Mouse (Mus musculus): Measurements from ENCODE around the gene Btbd3.

Btbd3 gene

DNA sequence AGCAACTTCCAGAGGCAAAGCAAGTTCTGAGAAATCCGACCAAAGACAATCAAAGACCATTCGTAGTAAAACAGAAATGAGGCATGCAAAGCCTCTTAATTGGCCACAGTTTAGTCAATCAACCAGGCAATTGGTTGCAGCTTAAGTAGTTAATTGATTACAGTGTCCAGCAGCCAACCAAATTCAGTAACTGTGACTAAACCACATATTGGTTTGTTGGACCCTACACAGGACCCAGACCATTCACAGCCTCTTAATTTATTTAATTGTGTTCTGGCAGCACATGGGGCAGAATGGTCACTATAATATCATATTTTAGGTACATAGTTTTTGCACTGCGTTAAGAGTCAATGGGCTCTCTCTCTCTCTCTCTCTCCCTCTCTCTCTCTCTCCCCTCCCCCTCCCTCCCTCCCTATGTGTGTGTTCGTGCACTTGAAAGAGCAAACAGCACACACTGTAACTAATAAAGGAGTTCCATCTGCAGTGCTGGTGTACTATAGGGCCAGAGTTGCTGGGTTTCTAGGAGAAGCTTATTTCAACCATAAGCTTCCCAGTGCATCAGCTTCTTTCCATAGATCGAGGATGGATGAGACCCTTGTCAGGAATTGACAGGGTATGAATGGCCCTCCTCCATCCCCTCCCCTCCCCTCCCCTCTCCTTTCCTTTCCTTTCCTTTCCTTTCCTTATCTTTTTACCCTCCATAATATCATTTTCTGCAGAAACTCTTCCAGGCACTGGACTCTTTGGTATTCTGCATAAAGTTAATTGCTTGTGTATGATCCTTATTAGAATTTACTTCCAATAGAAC is 275.0 kb downstream of the Btbd3 start:
- DNase-seq (ENCODE audit: extremely low read depth, low read depth), result no peak

DNA sequence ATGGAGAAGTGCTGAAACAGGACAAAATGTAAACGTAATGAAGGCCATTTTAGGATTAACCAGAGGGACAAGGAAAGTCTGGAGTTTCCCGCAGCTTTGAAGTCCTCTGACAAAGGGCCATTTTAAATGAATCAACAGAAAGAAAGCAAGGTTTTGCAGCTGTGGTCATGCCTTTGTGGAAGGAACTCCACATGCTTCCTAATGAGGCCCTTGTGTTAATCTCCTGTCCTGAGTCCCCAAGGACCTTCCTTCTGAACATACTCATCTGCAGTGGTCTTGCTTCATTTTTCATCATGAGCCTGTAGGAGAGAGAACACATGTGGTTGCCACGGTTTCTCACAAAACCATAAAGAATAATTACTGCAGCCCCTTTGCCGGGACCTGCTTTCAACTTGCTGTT is 275.6 kb downstream of the Btbd3 start:
- DNase-seq (ENCODE audit: extremely low read depth, low read depth), result no peak

DNA sequence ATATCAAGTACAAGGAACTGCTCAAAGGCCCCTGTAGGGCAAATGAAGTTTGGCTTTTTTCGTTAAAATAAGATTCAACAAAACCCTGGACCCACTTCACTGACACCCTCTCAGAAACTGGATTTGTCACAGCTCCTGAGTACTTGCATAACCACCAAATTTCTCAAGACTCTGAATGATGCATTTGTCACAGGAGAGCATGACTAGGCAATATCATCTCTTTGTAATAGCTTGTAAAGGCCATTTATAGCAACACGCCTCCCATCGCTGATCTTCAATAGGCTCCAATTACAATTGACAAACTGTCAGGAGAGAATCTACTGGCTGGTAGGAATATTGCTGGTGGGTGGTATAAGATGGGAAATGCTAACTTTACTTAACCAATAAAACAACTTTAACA is 283.3 kb downstream of the Btbd3 start:
- DNase-seq (ENCODE audit: extremely low read depth, low read depth), result no peak

DNA sequence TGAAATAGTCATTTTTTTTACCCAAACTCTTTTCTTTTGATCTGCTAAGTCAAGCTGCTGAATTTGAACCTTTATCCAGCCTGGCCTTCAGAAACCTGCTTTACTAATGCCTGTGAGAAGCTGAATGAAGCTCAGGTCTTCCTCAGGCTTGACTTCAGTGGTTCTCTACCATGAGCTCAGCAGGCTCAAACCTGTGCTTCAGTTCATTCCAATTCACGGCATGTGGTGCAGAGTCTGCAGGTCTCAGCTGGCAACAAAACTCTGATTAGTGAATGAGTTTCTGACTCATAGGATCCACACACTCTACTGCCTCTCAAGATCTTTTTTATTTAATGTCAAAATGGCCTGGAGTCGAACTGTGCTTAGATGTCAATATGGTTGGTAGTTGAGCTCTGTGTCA is 292.6 kb downstream of the Btbd3 start:
- no peak for DNase-seq (ENCODE audit: extremely low read depth, low read depth)

DNA sequence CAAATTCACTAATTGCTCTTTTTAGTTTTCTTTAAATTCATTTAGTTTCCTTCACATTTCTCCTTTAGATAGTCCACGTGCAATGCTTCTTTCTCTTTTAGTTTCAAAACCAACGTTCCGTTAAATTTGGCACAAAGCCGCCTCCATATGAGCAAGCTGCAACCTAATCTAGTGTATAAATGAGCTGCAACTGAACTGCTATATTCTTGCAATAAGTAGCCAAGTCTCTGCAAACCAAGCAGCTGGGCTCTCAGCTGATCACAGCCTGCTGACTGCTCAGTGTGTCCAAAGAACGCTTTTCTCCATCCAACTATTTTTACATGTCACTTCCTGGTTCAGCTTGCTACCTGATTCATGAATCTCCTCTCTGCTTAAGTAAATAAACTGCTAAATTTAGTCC is 295.2 kb downstream of the Btbd3 start:
- no peak for DNase-seq (ENCODE audit: extremely low read depth, low read depth)

DNA sequence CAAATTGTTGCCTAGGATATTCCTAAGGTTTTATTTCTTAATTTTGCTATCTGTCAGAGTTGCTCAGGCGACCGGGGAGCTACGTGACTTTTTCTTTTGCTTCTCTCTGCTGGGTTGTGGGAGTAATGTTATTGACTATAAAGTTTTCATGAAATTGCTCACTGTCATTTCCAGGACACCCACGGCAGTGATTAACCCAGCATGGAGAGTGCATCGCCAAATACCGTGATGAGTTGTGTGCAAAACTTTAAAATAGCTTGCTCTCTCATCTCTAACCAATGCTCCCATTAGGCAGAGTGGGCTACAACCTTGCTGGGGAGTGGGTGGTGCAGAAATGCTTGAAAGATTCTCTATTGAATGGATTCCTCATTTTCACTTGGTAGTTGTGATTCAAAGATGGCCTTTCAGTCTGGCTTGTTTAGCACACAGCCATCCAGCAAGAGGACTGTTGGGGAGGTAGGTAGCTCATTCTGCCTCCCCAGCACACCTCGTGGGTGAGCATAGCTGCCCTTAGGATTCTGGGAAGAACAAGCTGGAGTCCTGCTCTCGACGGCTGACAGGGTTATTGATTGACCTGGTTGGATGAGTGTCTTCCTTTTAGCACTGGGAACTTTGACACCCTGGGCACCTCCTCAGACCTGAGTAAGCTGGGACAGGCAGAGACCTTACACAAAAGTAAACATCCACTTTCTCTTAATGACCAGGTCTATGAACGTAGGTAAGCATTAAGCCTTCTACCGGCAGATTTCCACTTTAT is 298.9 kb downstream of the Btbd3 start:
- DNase-seq (ENCODE audit: extremely low read depth, low read depth), result no peak

DNA sequence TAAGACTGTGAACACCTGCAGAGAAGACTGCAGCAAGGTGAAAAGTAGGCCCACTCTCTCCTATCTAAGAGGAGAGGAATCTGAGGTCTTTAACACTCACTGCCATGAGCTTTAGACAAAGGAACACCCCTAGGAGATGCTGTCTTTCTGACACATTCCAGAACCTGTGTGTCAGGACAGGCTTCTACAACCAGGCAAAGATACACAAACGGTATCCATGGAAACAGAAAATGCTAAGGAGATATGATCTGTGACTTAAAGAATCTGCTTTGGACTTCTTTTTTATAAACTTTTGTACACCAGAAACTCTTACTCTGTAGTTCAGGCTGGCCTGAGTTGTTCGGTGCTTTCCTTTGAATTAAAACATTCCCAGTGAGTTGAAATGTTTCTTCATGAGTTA is 329.6 kb downstream of the Btbd3 start:
- DNase-seq (ENCODE audit: extremely low read depth, low read depth), result no peak

DNA sequence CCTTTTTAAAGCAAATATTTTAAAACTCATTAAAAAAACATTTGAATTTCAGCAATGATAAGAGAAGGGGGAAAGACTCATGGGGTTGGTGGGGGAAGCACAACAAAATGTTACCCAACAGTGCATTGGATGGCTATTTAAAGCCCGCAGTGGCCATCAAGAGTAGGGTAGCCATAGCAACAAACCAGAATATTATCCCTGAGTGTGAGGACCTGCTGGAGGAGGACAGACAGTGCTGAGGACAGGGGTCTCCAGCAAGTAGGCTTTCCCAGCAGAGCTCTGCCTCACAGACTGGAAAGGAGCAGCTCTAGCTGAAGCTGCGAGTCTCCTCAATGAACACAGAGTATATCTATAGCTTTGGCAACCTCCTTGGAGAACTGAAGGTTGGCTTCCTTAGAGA is 331.0 kb downstream of the Btbd3 start:
- DNase-seq (ENCODE audit: extremely low read depth, low read depth), result no peak

DNA sequence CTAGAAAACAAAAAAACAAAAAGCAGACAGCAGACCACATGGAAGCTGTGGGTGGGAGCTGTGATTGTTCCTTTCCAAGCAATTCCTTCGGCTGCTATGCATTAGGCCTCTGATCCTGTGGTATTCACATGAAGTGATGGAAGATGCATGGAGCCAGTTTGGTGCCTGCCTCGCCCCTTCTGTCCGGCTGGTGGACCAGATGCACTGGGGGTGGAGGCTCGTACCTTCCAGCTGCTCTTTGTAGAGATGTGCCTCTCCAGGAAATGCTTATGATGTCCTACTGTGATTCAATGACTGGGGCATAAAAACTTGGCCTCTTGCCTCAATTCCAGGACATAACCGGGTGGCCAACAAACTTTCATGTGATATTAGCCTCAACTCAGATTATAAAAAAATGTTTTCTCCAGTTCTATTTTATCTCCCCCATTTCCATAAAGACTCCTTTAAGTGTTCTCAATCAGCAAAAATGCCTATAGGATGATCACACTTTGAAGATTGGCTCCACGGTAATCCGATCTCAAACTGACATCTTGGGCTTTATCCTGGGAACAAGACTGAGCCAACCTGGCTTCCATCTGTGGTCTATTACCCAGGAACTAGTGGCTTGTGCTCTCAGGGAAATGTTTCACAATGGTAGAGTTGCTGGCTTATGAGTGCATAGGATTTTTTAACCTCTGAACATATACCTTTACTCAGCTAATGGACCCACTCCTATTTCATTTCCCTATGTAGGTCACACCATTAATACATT is 331.6 kb downstream of the Btbd3 start:
- no peak for DNase-seq (ENCODE audit: extremely low read depth, low read depth)

DNA sequence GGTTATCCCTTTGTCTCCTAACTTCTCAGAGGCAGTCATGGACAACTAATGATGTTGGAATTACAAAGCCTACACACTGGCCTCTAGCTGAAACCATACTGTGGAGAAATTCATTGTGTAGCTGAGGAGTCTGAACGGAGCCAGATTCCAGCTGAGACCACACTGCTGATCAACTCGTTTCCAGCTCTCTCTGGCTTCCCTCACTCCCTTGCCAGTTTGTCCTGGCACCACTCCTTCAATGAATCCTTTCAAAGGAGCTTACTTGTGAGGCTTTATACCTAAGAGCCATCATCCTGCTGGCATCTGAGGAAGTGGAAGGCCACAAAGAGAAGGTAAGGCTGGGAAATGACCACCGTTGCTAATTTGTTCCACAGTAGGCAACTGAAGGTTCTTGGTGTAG is 332.7 kb downstream of the Btbd3 start:
- DNase-seq (ENCODE audit: extremely low read depth, low read depth), result no peak

DNA sequence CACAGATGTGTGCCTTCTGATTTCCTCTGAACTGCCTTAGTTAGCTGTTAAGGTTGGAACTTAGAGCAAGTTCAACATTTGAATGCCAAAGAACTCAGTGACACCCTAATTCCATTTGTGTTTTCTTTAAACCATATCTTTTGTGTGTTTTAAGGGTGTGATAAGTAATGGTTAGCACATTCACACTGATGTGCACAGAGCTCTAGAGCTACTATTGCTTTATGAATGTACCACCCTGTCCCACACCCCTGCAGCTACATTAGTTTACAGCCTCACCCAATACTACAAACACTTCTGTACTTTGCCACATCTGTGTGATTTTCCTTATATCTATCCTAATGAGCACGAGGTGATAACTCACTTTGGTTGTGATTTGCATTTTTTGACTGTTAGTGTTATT is 333.9 kb downstream of the Btbd3 start:
- no peak for DNase-seq (ENCODE audit: extremely low read depth, low read depth)

DNA sequence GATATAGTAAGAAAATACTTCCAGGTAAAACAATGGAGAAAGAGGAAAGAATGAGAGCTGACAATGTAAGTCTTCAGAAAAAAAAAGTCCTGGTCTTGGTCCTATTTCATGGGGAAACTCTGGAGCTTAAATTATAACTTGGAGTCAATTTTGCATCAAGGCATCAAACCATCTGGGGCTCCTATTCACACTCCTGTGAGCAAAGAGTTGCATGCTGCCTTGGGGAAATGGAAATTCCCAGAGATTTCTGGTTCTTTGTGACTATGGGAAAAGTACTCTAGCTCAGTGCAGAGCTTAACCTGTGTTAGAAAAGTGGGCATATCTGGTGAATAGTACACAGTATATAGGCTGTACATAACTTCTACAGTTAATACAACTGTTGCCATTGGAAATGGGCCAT is 356.0 kb downstream of the Btbd3 start:
- no peak for DNase-seq (ENCODE audit: extremely low read depth, low read depth)

DNA sequence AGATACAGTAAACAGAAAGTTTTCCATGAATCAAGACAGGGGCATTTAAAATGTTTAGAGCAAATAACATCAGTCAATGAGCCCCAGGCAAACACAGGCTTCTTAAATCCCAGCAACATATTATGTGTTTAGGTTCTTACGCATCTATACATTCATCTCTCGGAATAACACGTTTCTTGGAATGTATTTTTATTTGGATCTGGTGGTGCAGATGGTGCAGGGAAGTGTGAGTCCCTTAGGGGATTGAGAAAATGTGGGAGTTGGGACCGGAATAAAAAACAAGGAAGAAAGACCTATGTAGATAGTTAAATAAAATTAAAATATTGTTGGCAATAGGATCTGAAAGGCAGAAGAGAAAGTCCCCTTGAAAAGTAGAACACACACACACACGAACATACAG is 361.1 kb downstream of the Btbd3 start:
- DNase-seq (ENCODE audit: extremely low read depth, low read depth), result no peak
